Mouse (Mus musculus) activated CD4-positive, CD25-positive, alpha-beta regulatory T cell, adult 4 months (primary cell): ENCODE data around the gene Gm20388. TPM values are rescaled to one million over a fixed set of nuclear protein-coding genes. Genes with fewer than 3 reads are reported as not detected.

ENCODE experiments used
- ATAC-seq: one replicate; pipeline ENCODE4 v1.8.0; 2017
- polyA plus RNA-seq, 2 experiments: library from polyadenylated mRNA; unstranded; fragments of 100-300 nt; shearing (Covaris generic); gene quantifications; one replicate each; pipeline ENCODE4 v1.2.1; 2017

Gene Gm20388
- polyA plus RNA-seq, 2 experiments from 2014 or later: 9.9 to 12.3 TPM

DNA sequence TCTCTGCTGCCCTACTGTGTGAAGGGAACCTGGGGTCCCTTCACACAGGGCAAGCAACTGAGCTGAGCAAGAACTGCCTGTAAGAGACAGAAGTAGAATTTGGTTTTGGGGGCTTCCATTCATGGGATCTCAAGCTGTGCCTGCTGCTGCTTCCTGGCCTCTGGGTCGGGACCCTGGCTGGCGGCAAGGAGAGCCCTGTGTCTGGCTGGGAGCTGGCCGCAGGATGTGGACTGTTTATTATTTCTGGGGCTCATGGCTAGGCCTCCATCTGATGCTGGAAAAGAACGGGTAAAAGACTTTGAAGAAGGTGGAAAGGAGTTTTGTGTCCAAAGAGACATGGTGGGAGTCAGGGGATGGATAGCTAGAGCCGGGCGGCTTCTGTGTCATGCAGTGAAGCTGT is 969.3 kb downstream of the Gm20388 start:
- ATAC-seq: no peak

GRCm38 (mm10) chr8:120881634-120882033 is 971.0 kb downstream of the Gm20388 start:
- no peak for ATAC-seq

DNA sequence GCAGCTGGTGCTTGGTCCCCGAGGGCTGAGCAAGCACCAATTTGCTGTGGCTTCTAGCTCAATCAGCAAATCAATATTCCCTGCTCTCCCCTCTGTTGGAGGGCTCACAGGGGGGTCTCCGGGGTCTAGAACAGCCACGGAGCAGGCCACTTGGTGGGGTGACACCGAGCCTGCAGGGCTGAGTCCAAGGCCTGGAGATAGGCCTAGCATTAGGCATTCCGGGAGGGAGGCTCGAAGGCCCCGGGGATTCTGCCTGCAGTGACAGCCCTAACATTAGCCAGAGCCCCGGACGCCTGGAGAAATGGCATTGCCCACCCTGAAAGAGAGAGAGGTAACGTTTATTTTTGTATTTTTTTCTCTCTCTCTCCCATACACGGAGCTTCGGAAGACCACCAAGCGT is 972.0 kb downstream of the Gm20388 start:
- no peak for ATAC-seq

- ATAC-seq: no peak
These were observed 972.7 kb downstream of the Gm20388 start for GRCm38 (mm10) chr8:120883369-120883768.

DNA sequence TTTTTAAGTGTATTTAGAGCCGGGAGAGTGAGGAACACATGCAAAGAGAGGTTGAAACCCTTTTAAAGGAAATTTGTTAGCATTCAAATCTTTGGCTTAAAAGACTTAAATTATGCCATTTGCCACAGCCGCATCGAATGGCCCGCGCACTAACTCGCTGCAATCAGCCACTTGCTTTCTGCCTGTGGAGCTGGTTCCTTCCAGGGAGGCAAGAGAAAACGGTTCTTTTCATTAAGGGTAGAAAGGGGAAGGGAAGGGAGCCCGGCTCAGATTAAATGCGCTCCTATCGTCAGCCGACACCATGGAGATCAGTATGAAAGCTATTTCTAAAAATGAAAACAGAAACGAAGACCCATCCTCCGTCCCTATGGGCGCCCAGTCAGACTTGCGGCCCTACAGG is 973.2 kb downstream of the Gm20388 start:
- no peak for ATAC-seq

DNA sequence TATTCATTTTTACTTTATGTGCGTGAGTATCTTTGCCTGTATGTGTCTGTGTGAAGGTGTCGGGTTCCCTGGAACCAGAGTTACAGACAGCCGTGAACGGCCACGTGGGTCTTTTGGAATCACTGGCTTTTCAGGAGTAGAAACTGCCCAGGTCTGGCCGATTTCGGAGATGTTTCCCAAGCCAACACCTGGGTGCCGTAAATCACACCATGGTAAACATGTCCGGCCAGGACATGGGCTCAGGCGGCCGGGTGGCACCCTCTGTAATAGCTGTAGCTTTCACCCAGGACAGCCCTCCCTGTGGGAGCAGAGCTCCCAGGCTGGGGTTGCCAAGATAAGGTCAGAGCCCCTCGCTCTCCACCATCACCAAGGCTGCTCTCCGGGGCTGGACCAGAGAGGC is 974.2 kb downstream of the Gm20388 start:
- no peak for ATAC-seq

- ATAC-seq: no peak
These were observed 976.6 kb downstream of the Gm20388 start for GRCm38 (mm10) chr8:120887254-120887653.

GRCm38 (mm10) chr8:120888005-120888404 is 977.4 kb downstream of the Gm20388 start:
- ATAC-seq: peak; percentile 76

DNA sequence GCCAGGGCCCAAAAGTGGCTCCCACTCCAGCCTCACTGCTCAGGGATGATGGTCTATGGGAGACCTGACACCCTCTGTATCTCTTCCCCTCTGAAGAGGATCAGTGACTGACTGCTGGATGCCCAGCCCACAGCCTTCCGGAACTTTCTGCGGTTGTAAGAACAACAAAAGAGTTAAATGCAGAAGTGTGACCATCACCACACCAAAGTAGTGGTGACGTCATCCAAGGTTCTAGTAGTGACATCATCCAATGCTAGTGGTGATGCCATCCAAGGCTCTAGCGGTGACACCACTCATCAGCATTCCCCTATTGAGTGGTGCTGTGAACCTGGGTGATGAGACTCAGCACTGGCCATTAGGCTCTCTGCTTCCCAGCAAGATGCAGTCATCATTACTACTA is 978.5 kb downstream of the Gm20388 start:
- ATAC-seq: no peak

GRCm38 (mm10) chr8:120890068-120890467 is 979.4 kb downstream of the Gm20388 start:
- ATAC-seq: no peak

DNA sequence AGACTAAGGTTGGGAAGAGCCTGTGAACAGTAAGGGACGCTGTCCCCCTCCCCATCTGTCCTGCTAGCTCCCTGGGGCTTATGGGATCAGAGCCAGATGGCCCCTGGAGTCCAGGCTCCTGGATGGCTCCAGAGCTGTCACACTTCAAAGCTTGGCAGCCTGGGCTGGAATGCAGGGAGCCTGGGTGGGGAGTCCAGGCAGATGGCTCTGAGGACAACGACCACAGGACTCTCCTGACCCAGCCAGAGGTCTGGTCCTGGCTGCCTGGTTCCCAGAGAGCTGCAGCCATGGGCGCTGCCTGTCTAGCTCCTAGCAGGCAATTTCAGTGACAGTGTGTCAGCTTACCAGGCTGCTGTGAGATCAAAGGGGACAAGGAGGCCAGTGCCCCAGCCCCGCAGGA is 984.4 kb downstream of the Gm20388 start:
- ATAC-seq: no peak

DNA sequence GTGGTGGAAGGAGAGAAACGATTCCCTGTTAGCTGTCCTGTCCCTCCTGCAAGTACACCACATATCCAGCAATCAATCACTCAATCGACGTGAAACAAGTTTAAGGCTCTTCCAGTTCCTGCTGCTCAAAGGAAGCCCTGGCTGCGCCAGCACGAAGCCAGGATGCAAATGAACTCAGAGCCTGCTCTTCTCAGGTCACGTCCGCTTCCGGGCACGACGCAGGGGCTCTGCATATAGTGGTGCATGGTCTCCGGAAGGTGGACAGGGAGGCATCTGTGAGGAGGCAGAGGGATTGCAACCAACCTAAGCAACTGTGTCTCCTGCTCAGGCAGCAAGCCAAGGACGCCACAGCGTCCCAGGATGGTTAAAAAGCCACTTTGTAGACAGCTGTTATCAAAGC is 985.0 kb downstream of the Gm20388 start:
- ATAC-seq: peak; percentile 66

GRCm38 (mm10) chr8:120896203-120896602 is 985.6 kb downstream of the Gm20388 start:
- ATAC-seq: no peak

- no peak for ATAC-seq
These were observed 987.4 kb downstream of the Gm20388 start for GRCm38 (mm10) chr8:120898008-120898407.

DNA sequence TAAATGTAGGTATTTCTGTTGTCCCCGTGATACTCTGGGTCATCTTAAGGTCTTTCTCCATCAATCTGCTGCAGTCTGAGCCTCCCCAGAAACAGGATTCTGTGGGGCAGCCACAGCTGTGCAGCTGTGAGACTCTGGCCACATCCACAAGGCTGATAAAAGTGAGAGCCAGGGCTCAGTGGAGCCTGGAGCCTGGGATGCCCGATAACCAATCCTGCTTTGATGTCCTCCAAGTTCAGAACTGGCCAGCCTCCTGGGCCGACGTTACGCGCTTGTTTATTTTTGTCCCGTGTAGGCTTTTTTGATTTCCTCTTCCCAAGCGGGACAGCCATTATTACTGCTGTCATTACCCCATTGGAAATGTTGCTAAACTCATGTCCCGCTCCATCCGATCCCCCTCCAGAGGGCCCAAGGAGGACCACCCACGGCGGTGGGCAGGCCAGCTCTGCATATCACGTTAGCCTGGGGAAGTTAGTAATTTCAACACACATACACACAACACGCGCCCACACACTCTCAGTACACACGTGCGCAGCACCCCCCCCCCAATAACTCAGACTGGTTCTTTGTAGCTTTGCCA is 988.3 kb downstream of the Gm20388 start:
- no peak for ATAC-seq

- ATAC-seq: no peak
These were observed 991.7 kb downstream of the Gm20388 start for GRCm38 (mm10) chr8:120902346-120902745.

- ATAC-seq: no peak
These were observed 997.0 kb downstream of the Gm20388 start for GRCm38 (mm10) chr8:120907671-120908070.

GRCm38 (mm10) chr8:120910936-120911335 is 1000.3 kb downstream of the Gm20388 start:
- no peak for ATAC-seq

- no peak for ATAC-seq
These were observed 1001.8 kb downstream of the Gm20388 start for GRCm38 (mm10) chr8:120912463-120912862.

DNA sequence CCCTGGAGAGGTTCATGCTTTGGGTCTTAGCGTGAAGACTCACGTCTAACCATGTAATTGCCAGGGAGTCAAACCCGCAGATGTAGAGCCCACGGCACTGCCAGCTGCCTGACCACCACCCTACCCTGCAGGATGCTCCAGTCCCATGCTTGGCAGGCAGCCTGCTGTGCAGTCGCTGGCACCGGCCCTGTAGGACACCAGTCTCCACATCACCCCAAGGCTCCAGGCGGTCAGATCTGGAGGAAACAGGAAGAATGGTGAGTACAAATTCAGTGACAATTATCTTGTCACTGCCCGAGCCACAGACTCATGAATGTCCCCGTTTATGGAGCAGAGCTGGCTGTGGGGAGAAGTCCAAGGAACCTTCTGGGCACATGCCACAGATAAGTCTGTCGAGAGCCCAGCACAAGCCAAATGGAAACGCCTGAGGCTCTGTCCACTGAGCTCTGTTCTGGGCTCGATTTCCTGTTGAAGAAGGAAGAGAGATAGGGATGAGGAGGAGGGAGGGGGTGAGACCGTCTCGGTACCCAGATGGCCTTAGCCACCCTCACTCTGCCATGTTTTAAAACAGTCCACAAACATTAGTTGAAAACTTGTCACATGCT is 1006.3 kb downstream of the Gm20388 start:
- ATAC-seq: no peak

- no peak for ATAC-seq
These were observed 1009.9 kb downstream of the Gm20388 start for GRCm38 (mm10) chr8:120920527-120920926.

DNA sequence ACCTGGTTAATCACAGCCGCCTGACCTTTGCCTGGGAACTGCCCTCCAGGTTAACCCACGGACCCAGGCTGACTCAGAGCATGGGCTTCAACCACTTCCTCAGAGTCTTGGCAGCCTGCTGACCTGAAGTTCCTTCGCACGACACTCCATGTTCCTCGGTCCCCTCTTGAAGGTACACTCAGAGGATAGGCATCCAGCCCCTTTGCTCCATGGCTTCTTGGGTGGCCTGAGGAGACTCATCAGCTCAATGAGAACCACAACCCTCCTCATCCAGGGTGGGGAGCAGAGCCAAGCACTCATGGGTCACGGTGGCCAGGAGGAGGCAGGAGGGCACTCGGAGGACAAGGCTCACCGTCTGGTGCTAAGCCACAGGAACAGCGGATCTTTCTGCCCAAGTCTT is 1015.6 kb downstream of the Gm20388 start:
- no peak for ATAC-seq

- ATAC-seq: no peak
These were observed 1017.4 kb downstream of the Gm20388 start for GRCm38 (mm10) chr8:120928082-120928481.

DNA sequence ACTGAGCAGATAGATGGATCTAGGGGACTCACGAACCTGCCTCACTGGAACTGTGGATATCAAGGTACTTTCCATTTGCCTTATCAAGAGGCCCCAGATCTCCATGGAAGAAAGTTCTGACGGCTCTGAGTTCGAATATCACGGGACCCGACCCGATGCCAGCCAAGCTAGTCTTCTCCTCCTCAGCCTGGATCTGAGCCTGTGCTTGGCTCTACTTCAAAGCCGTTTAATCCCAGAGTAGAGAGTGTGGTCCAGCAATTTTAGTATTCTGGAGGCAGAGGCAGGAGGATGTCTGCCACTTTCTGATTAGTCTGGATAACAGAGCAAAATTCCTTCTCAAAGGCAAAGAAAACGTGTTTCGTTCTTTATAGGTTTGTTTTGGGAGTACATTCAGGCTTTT is 1024.0 kb downstream of the Gm20388 start:
- ATAC-seq: no peak

DNA sequence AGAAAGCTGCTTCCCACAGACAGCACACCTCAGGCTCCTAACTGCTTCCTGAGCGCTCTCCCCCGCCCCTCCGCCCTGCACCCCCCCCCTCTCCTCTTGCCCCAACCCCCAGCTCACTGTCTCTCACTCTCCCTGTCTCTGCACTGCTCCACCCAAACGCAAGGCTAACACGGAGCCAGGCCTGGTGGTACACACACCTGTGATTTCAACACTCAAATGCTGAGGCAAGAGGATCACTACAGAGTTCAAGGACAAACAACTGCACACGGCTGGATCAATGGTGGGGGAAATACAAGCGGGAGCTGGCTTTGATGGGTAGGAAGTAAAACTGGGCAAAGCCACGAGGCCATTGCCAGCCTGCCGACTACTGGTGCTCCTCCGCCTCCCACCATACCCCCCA is 1026.0 kb downstream of the Gm20388 start:
- ATAC-seq: no peak
